Mouse (Mus musculus) liver, adult (tissue): ENCODE data around the gene 6030468B19Rik.

Source experiments
- GATA4 ChIP-seq: IDR thresholded peaks from 2 replicates; pipeline ENCODE4 v1.6.1; 2014; ENCODE audit warnings: mild to moderate bottlenecking, low read length; ENCODE audit not compliant: insufficient replicate concordance

6030468B19Rik gene

DNA sequence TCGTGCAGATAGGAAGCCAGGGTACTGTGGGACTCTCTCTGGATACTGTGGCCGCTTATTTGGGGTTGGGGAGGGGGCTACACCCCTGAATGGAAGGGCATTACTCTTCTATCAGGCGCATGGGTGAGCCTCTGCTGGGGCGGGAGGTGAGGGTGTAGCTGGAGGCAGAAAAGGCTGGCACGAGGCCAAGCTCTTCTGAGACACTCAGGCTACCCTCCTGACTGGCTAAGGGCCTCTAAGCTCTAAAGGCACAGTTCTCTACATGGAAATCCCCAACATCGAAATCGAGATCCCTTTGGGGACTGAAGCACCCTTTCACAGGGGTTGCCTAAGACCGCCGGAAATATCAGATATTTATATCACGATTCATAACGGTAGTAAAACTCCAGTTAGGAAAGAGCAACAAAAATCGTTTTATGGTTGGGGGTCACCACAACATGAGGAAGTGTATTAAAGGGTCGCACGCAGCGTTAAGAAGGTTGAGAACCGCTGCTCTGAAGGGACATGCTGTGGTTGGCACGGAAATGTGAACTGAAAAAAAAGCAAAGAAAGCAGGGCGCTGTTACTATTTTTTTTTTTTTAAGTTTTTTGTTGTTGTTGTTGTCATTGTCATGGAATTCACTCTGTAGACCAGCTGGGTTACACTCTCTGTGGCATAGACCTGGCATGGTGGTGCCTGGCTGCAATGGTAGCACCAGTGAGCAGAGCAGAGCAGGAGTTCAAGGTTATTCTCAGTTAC is 30.9 kb downstream of the 6030468B19Rik start:
- TF ChIP-seq GATA4, result no peak

DNA sequence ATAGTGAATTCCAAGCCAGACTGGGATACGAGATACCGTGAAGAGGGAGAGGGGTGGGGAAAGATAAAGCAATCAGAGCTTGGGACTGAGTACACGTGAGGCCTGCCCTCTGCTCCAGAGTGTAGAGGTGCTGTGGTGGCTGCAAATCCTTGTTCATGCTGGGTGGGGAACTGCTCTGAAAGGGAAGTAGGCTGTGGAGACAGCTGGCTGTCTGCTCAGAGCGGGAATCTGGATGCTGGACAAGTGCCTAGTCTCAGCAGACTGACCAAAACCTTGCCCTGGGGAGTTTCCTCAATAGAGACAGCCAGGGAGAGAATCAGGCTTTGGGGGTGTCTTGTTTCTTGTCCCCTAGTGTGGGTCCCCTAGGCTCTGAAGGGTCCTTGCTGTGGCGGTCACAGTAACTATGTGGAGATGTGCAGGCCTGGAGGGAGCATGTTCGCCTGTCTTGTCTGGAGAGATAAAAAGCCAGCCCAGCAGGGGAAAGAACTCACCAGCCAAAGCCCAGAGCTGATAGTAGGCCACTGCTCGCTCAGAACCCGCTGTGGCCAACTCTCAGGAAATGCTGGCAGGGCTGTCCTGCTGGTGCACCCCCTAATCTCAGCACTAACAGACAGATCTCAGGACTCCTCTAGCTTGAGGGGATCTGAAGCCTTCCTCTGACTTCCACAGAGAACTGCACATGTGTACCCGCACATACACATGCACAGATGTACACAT is 31.6 kb downstream of the 6030468B19Rik start:
- TF ChIP-seq GATA4, result peak; percentile 82

DNA sequence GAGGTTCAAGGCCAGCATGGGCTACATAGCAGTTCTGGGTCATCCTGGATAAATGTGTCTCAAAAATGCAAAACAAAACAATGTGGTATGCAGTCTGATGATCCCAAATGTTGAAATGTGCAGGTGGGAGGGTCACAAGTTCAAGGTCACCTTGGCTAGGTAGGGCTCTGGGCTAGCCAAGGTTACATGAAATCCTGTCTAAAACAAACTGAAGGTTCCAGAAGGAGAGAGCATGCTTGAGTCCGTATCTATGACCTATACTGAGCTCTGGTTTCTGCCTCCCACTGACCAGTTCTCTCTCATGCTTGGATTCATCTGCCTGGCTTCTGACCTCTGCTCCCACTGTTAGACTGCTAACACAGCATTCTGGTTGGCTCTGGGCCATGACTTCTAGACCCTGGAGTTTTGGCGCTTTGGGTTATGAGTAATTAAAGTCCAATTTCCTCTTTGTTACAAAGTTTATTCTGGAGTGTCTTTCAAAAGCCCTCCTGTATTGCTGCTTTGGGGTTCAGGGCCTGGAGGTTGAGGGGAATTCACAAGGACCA is 32.3 kb downstream of the 6030468B19Rik start:
- TF ChIP-seq GATA4, result no peak

DNA sequence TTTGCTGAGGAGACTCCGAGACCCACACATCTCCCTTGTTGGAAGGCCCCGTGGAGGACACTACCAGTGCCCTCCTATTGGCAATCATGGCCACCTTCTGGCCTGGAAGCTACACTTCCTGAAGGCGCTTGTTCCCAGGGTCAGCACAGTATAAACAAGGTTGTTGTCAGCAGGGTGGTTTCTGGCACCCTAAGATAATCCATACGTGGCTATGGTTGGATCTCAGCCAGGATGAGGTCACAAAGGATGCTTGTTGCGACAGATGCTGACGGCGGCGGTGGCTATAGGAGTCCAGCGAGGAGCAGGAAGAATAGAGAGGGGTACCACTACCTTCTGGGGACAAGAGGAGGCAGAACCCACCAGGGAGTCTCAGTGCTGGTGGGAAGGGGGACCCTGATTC is 32.9 kb downstream of the 6030468B19Rik start:
- no peak for TF ChIP-seq GATA4

DNA sequence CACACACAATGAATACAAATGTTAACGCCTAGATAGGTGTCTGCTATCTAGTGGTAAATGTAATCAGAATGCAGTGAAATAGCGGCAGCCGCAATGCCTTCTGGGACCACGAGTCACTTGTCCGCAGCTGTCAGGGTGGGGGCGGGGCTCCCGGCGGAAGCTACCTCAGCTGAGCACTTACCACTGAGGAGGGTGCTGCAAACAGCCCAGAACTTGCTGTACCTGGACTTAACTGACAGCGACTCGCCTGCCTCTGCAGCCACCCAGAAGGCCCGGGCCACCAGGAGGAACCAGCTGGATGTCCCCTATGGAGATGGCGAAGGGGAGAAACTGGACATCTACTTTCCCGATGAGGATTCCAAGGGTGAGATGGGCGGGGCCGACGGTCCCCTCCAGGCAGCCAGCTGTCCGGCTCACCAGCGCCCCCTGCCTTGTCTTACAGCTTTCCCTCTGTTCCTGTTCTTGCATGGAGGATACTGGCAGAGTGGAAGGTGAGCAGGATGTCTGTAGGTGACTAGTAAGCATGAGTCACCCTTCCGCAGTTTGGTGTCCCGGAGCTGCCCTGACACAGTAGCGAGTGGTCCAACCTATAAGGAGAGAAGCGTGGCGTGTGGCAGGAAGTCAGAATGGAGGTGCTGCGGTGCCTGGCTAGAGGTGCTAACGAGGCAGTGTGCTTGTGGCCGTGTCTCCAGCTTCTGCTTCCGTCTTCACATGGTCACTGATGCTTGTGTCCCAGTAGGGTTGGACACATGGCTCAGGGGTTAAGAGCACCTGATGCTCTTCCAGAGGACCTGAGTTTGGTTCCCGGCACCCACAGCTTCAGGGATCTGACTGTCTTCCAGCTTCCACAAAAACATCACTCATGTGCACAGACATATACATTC is 34.9 kb downstream of the 6030468B19Rik start:
- TF ChIP-seq GATA4, result no peak

DNA sequence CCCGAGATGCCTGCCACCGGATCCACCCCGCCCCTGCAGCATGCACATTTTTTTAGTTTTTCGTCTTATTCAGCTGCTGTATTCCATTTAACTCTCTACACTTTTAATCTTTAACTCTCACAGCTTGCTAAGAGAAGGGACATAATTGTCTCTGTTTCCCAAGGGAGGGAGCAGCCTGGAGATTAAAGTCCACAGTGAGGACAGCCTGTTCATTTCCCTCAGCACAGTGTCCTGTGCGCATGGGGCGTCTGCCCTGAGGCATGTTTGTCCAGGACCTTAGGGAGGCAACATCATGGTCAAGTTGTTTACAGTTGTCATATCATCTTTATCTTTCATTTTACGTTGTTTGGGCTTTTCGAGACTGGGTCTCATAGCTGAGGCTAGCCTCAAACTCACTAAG is 36.6 kb downstream of the 6030468B19Rik start:
- TF ChIP-seq GATA4, result 0 out of 2 replicates have a peak, but pooled peaks have one; percentile 7

DNA sequence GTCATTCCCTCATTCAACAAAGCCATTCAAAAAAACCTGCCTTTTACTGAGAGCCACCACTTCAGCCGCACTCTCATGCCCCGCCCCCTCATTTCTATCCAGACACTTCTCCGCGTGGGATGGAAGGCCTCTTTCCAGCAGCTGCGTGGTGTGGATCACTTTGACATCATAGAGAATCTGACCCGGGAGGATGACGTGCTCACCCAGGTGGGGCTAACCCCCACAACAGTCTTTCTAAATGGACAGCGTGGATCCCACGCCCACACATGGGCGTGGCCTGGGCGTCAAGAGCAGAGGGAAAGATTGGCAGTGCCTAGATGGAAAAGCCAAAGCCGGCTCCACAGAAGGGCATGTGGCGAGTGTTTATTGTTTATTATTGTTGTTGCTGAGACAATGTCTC is 38.8 kb downstream of the 6030468B19Rik start:
- no peak for TF ChIP-seq GATA4

DNA sequence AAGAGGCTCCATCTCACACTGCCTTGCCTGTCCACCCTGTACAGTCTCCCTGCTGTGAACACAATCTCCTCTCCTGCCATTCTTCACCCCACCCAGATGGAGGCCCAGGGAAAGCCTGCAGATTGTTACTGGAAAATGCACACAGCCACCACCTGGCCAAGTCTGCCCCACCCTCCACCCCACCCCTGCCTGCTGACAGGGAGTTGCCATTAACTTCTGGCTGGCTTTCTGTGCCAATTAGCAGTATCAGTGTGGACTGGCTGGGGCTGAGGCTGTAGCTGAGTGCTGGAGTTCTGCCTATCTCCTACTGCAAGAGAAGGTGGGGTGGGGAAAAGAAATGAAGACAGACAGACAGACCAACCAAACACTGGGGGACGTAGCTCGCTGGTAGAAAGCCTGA is 41.1 kb downstream of the 6030468B19Rik start:
- no peak for TF ChIP-seq GATA4

DNA sequence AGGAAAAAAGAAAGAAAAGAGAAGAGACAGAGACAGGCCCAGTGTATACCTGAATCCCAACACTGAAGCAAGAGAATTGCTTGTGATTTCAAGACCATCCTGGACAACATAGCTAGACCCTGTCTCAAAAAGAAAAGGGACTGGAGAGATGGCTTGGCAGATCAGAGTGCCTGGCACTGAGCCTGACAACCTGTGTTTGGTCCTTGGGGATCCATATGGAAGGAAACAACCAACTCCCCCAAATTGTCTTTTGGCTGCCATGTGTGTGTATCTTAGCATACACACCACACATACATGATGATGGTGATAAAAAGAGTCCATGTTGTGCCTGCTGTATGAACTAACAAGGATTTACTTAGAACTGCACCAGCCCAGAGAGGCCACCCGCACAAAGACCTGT is 41.6 kb downstream of the 6030468B19Rik start:
- no peak for TF ChIP-seq GATA4

DNA sequence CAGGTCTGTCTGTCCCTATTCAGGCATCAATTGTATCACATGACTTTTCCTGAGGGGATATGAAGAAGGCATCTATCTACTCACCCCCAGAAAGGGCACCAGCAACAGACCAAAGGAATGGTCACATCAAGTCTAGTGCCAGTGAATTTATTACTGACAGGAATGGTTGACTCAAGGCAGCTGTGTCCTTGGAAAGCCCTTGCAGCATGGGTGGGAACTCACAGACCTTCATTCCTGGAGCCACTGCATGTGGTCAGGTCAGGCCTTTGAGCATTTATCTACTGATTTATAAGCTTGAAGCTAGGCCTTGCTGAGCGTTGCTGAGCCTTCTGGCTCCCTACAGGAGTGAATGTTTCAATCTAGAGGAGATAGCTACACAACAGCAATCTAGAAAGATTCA is 43.5 kb downstream of the 6030468B19Rik start:
- TF ChIP-seq GATA4, result no peak

DNA sequence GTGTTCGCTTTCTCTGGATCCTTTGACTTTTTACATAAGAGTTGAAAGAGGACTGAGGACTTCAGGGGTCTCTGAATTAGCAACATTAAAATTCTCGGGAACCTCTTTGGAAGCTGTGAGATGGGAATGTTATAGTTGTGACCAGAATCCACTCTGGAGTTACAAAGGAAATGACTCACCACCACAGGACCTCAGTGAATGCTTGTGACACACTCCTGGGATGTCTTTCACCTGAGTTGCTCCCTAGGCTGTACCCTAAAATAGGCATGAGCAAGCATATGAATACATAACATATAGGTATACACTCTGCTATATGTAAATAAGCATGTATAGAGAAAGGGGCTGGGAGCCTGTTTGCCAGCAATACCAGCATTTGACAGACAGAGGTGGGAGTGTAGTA is 46.0 kb downstream of the 6030468B19Rik start:
- no peak for TF ChIP-seq GATA4

DNA sequence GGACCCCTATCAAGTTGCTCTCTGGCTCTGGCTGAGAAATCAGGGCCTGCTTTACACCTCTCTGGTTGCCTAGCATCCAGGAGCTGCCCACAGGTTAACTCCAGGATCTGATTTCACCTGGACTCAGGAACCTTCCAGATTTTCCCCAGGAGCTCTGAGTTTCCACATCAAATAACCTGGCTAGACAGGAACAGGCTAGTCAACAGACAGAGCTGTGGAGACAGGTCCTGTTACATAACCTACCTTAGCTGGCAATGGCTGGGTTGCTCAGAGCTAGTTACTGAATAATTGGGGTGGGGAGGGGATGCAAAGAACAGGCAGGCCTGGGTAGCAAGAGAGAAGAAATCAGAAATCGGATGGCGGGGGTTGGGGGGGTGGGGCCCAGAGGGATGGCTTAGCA is 47.5 kb downstream of the 6030468B19Rik start:
- TF ChIP-seq GATA4, result no peak

DNA sequence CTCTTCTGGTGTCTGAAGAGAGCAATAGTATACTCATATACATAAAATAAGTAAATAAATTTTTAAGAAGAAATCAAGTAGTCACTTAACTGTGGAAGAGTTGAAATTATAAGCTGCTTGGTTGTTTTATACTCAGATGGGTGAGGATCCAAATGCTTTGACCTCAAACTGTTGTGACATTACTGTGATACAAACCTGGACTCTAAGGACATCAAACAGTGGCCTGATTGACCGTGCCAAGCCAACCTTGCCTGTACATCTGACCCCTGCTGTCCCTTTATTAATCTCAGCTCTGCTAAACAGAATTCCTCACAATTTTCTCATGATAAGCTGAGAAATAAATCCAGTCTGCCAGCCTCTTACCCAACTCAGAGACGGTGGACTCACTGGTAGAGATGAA is 48.2 kb downstream of the 6030468B19Rik start:
- TF ChIP-seq GATA4, result peak; percentile 45; the same call in 1 of the 2 replicates

DNA sequence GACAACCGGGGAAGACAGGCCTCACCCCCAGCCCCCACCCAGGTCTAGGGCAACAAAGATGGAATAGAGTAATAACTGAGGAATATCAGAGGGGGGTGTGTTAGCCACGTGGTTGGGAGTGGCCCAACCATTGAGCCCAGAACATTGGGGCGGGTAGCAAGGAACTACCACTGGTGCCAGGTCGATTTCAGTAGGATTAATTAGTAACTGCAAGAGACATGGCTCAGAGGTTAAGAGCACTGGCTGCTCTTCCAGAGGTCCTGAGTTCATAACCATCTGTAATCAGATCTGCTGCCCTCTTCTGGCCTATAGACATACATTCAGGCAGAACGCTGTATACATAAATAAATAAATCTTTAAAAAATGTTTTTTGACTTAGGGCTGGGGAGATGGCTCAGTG is 49.2 kb downstream of the 6030468B19Rik start:
- TF ChIP-seq GATA4, result no peak

DNA sequence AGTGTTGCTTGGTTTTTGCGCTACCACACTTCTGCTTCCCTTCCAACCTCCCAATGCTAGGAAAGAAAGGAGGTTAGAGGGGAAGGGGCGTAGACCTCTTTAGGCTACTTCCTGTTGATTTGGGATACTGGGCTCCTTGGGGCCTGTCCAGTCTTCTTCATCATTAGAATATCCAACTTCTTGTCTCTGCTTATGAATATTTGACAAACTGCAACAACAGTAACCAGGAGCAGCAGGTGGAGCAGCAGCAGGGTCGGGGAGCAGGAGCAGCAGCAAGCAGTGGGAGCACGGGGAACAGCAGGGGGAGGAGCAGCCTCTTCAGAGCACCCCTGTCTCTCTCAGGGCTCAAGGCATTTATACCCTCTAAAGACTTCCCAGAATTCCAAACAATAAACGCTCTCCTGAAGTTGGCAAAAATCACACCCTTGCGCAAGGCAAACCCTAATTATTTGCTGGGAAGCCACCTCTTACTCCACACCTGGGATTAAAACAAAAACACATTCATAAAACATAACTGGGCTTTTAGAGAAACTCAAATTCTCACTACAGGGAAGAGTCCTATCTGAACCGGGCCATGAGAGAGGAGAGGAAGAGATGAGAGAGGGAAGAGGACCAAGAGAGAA is 50.2 kb downstream of the 6030468B19Rik start:
- no peak for TF ChIP-seq GATA4

DNA sequence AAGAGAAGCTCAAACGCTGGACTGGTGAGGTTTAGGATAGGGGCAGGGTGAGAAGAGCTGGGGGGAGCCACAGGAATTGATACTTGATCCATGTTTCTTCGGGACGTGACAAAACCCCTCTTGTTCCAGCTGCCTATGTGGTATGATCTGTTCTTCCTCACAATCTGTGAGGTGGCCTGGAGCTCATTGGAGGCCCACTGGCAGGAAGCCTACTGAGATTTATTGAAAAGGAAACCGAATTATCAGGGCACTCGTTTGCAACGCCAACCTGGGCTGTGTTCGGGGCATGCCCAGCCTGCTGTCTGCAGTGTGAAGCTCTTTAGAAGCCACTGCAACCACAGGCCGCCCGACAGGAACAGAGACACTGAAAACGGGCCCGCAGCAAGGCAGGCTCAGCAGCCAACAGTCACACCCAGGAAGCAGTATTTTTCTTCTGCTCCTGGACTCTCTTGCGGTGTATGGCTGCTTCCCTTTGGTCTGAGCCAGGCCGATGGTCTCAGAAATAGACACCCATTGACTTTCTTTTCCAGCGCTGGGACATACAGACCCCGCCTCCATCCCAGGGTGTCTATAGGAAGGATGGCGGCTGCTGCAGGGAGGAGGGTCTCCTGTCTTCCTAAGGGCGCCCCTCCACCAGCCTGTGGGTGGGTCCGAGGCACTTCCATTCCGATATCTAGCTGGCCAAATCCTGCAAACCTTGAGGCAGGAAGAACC is 51.0 kb downstream of the 6030468B19Rik start:
- TF ChIP-seq GATA4, result no peak
